7 mouse cellular contexts compared by ENCODE assay signal in genomic region chr15:80799074-80799633, GRCm38 (mm10).
DNase-seq lines count a peak whose midpoint lies in the region; ATAC-seq and TF ChIP-seq lines count a peak whose summit lies in the region.

No protein-coding gene starts in this region.

- TF ChIP-seq RAD21 in MEL (IDR thresholded peaks at IDR 0.05; ENCODE audit: low read depth, low read length): no peak

- H3K4me1 ChIP-seq in MEL (ENCODE audit: control insufficient read depth in 1 of 2, insufficient read depth in 2 of 2, low read length in 2 of 2): peaks cover 14 to 26% of the 10 kb centered on the region in 2 experiments
- H3K4me1 ChIP-seq in bone marrow macrophage, adult 2 months (ENCODE audit: control insufficient read depth, insufficient read depth, low read length): peaks cover 26% of the 10 kb centered on the region
- H3K4me1 ChIP-seq in erythroblast, embryonic 14.5 days (ENCODE audit: control insufficient read depth): peaks cover 50% of the 10 kb centered on the region
- H3K4me1 ChIP-seq in hindbrain, embryonic 12.5 days: peaks cover 30% of the 10 kb centered on the region
- peaks cover 8% of the 10 kb centered on the region for H3K4me1 ChIP-seq in spleen, adult 2 months (ENCODE audit: control insufficient read depth, insufficient read depth, insufficient read length)

- no peaks in the 10 kb centered on the region for H3K9me3 ChIP-seq in MEL (replicated peaks; ENCODE audit: insufficient read depth, low read length)
- H3K9me3 ChIP-seq in erythroblast, embryonic 14.5 days (ENCODE audit: control insufficient read depth, low read length): no peaks in the 10 kb centered on the region
- H3K9me3 ChIP-seq in hindbrain, embryonic 12.5 days (replicated peaks): no peaks in the 10 kb centered on the region

- under 1% methylated on average over 10 of the region's 10 CpGs for WGBS in hindbrain, embryonic 12.5 days
- under 1% methylated on average over 10 of the region's 10 CpGs for WGBS in spleen, adult 2 months

- peak; percentile 37 to 45; a peak in 1 of 4 replicates for TF ChIP-seq POLR2A in MEL (IDR thresholded peaks at IDR 0.05; ENCODE audit: control insufficient read depth in 1 of 2, insufficient read depth in 1 of 2, low read depth in 1 of 2, low read length in 2 of 2, poor library complexity in 1 of 2)
- TF ChIP-seq POLR2A in bone marrow macrophage, adult 2 months (IDR thresholded peaks at IDR 0.05; ENCODE audit: borderline replicate concordance, low read depth, low read length): no peak
- TF ChIP-seq POLR2A in spleen, adult 2 months (IDR thresholded peaks at IDR 0.05; ENCODE audit: low read depth, low read length): no peak

- DNase-seq in MEL (ENCODE audit: low read depth, low spot score): peak; percentile 89
- peak; percentile 43 to 46 for DNase-seq in left cerebral cortex, postnatal 10 days (ENCODE audit: extremely low spot score in 1 of 2, low spot score in 2 of 2)
- DNase-seq in spleen, adult 2 months (ENCODE audit: low read depth in 1 of 2, low spot score in 2 of 2): peak in 1 of 2 experiments; percentile 22

- peak overlapping the region; percentile 85 for H3K9ac ChIP-seq in MEL (ENCODE audit: control insufficient read depth, low read depth, low read length, poor library complexity, severe bottlenecking)
- peak overlapping the region; percentile 83 for H3K9ac ChIP-seq in hindbrain, embryonic 12.5 days

- no peak for TF ChIP-seq CTCF in MEL (IDR thresholded peaks at IDR 0.05 in 2 of 3, conservative IDR thresholded peaks at IDR 0.05 in 1 of 3; ENCODE audit: control insufficient read depth in 1 of 3, insufficient read depth in 1 of 3, low read depth in 2 of 3, low read length in 3 of 3, poor library complexity in 1 of 3, severe bottlenecking in 1 of 3)
- no peak for TF ChIP-seq CTCF in bone marrow macrophage, adult 2 months (IDR thresholded peaks at IDR 0.05; ENCODE audit: low read depth, low read length)
- TF ChIP-seq CTCF in spleen, adult 2 months (IDR thresholded peaks at IDR 0.05; ENCODE audit: extremely low read depth, insufficient read depth, insufficient read length, insufficient replicate concordance): no peak

- peak overlapping the region; percentile 93 for H3K27ac ChIP-seq in MEL (ENCODE audit: control insufficient read depth, low read depth, low read length)
- peak overlapping the region; percentile 89 for H3K27ac ChIP-seq in bone marrow macrophage, adult 2 months (ENCODE audit: insufficient read depth, low read depth, low read length)
- peak overlapping the region; percentile 92 for H3K27ac ChIP-seq in hindbrain, embryonic 12.5 days
- peak overlapping the region; percentile 80 for H3K27ac ChIP-seq in spleen, adult 2 months (ENCODE audit: insufficient read depth, low read length)

- intact Hi-C loops in left cerebral cortex, postnatal 10 days (cut with DNase I): loop anchor here (5.0 kb wide), 1 partner anchor 87 kb away; the partner anchor contains the start of gene Tnrc6b

- H3K79me2 ChIP-seq in MEL (ENCODE audit: control insufficient read depth, insufficient read depth, low read length, poor library complexity): peaks cover 33% of the 10 kb centered on the region

- peak overlapping the region; percentile 65 for H3K4me2 ChIP-seq in hindbrain, embryonic 12.5 days (replicated peaks)

- peaks cover 0 to 23% of the 10 kb centered on the region in 2 experiments; a peak in 2 of 4 replicates for H3K36me3 ChIP-seq in MEL (ENCODE audit: control insufficient read depth in 1 of 2, insufficient read depth in 2 of 2, low read length in 2 of 2)
- peaks cover 17% of the 10 kb centered on the region for H3K36me3 ChIP-seq in erythroblast, embryonic 14.5 days (ENCODE audit: control insufficient read depth)
- H3K36me3 ChIP-seq in hindbrain, embryonic 12.5 days: no peaks in the 10 kb centered on the region
- H3K36me3 ChIP-seq in spleen, adult 2 months (ENCODE audit: control insufficient read depth, insufficient read depth, low read length): no peaks in the 10 kb centered on the region

- peak; percentile 61 for ATAC-seq in hindbrain, embryonic 12.5 days (ENCODE audit: low FRiP score)
- ATAC-seq in megakaryocyte-erythroid progenitor cell, adult 5-6 weeks (replicated peaks; ENCODE audit: low FRiP score, low TSS enrichment, poor library complexity, severe bottlenecking): 0 out of 2 replicates have a peak, but pooled peaks have one; percentile 30

- no peaks in the 10 kb centered on the region for H3K27me3 ChIP-seq in MEL (ENCODE audit: control insufficient read depth in 1 of 2, insufficient read depth in 2 of 2, low read length in 2 of 2)
- no peaks in the 10 kb centered on the region for H3K27me3 ChIP-seq in erythroblast, embryonic 14.5 days (ENCODE audit: control insufficient read depth)
- no peaks in the 10 kb centered on the region for H3K27me3 ChIP-seq in hindbrain, embryonic 12.5 days
- H3K27me3 ChIP-seq in spleen, adult 2 months (ENCODE audit: control insufficient read depth, insufficient read depth, low read length): no peaks in the 10 kb centered on the region

- no peak; a peak in 1 of 4 replicates for TF ChIP-seq EP300 in MEL (IDR thresholded peaks at IDR 0.05; ENCODE audit: low read depth in 1 of 2, low read length in 2 of 2)

- H3K4me3 ChIP-seq in MEL (ENCODE audit: control insufficient read depth in 1 of 2, insufficient read depth in 1 of 2, low read depth in 2 of 2, low read length in 2 of 2): peak overlapping the region; percentile 80 to 85
- H3K4me3 ChIP-seq in bone marrow macrophage, adult 2 months (ENCODE audit: insufficient read depth, low read length): peak overlapping the region; percentile 77
- H3K4me3 ChIP-seq in erythroblast, embryonic 14.5 days (replicated peaks): peak overlapping the region; percentile 75
- peak overlapping the region; percentile 58 for H3K4me3 ChIP-seq in hindbrain, embryonic 12.5 days
- H3K4me3 ChIP-seq in spleen, adult 2 months (ENCODE audit: extremely low read depth, insufficient read depth, insufficient read length): peak overlapping the region; percentile 72

TF ChIP-seq in MEL, 35 proteins besides CTCF, POLR2A, EP300 and RAD21:
- TF ChIP-seq RCOR1 (IDR thresholded peaks at IDR 0.05; ENCODE audit: low read depth, low read length) (no peak; the same call in 1 of the 2 replicates), ZMIZ1 (IDR thresholded peaks at IDR 0.05; ENCODE audit: low read depth, low read length) (no peak), TAL1 (IDR thresholded peaks at IDR 0.05; ENCODE audit: low read length) (no peak), CHD2 (IDR thresholded peaks at IDR 0.05; ENCODE audit: low read length) (no peak), ZNF384 (IDR thresholded peaks at IDR 0.05; ENCODE audit: low read depth, low read length) (peak; percentile 77), USF1 (IDR thresholded peaks at IDR 0.05; ENCODE audit: low read depth, low read length) (no peak), SIN3A (IDR thresholded peaks at IDR 0.05; ENCODE audit: low read length) (peak; percentile 46), ZC3H11A (IDR thresholded peaks at IDR 0.05; ENCODE audit: low read depth, low read length) (no peak), TBP (IDR thresholded peaks at IDR 0.05; ENCODE audit: low read depth, low read length) (0 out of 2 replicates have a peak, but pooled peaks have one; percentile 77), E2F4 (IDR thresholded peaks at IDR 0.05; ENCODE audit: borderline replicate concordance, low read depth, low read length) (no peak), SMC3 (IDR thresholded peaks at IDR 0.05; ENCODE audit: low read depth, low read length) (no peak), MEF2A (IDR thresholded peaks at IDR 0.05; ENCODE audit: extremely low read depth, insufficient replicate concordance, low read depth, low read length, poor library complexity, severe bottlenecking) (no peak), UBTF (IDR thresholded peaks at IDR 0.05; ENCODE audit: borderline replicate concordance, insufficient read depth, low read depth, low read length) (0 out of 2 replicates have a peak, but pooled peaks have one; percentile 56), TCF12 (IDR thresholded peaks at IDR 0.05; ENCODE audit: low read depth, low read length) (no peak), ZKSCAN1 (IDR thresholded peaks at IDR 0.05; ENCODE audit: low read depth, low read length) (no peak), MYC (IDR thresholded peaks at IDR 0.05; ENCODE audit: low read depth, low read length) (no peak), GATA1 (IDR thresholded peaks at IDR 0.05; ENCODE audit: low read depth, low read length) (no peak), JUND (IDR thresholded peaks at IDR 0.05; ENCODE audit: low read depth, low read length) (no peak), BHLHE40 (IDR thresholded peaks at IDR 0.05; ENCODE audit: borderline replicate concordance, low read depth, low read length) (no peak), NRF1 (IDR thresholded peaks at IDR 0.05; ENCODE audit: insufficient read depth, low read depth, low read length, poor library complexity, severe bottlenecking) (no peak), KAT2A (conservative IDR thresholded peaks at IDR 0.05; ENCODE audit: low read depth, low read length) (no peak), ETS1 (IDR thresholded peaks at IDR 0.05; ENCODE audit: low read depth, low read length) (peak; percentile 36; the same call in 1 of the 2 replicates), MXI1 (IDR thresholded peaks at IDR 0.05; ENCODE audit: low read depth, low read length) (peak; percentile 77; the same call in 1 of the 2 replicates), HCFC1 (IDR thresholded peaks at IDR 0.05; ENCODE audit: low read depth, low read length) (no peak), CHD1 (IDR thresholded peaks at IDR 0.05; ENCODE audit: low read depth, low read length) (0 out of 2 replicates have a peak, but pooled peaks have one; percentile 73), MAZ (IDR thresholded peaks at IDR 0.05; ENCODE audit: low read depth, low read length) (no peak), USF2 (IDR thresholded peaks at IDR 0.05; ENCODE audit: borderline replicate concordance in 1 of 2, insufficient read depth in 1 of 2, low read depth in 1 of 2, low read length in 2 of 2) (no peak), POLR2AphosphoS5 (IDR thresholded peaks at IDR 0.05; ENCODE audit: borderline replicate concordance, low read depth, low read length) (peak; percentile 18; the same call in 1 of the 2 replicates), MAFK (IDR thresholded peaks at IDR 0.05; ENCODE audit: borderline replicate concordance, low read depth, low read length) (no peak), NELFE (IDR thresholded peaks at IDR 0.05; ENCODE audit: low read depth, low read length) (peak; percentile 61), ELF1 (IDR thresholded peaks at IDR 0.05; ENCODE audit: low read depth, low read length) (no peak), MYB (IDR thresholded peaks at IDR 0.05; ENCODE audit: low read depth, low read length) (no peak), MAX (IDR thresholded peaks at IDR 0.05; ENCODE audit: low read length) (peak; percentile 62; the same call in 1 of the 2 replicates), POLR2AphosphoS2 (IDR thresholded peaks at IDR 0.05; ENCODE audit: low read length) (no peak), GABPA (IDR thresholded peaks at IDR 0.05; ENCODE audit: low read depth, low read length) (no peak)

Comparison
In these comparisons a context has a peak if more than half of its experiments do, and no peak if none do; other contexts are left out.
1. POLR2A ChIP-seq: peak in MEL (2 of 2); none in bone marrow macrophage, adult 2 months (single experiment) and spleen, adult 2 months (single experiment).
2. Peak in every context shown above with its lines, with median percentiles within 50 percentile points of each other: H3K27ac ChIP-seq and H3K4me3 ChIP-seq.